Mouse (Mus musculus) olfactory bulb, adult 2 months (tissue): ENCODE data around the gene Tmx4.

ENCODE experiments used
- CTCF ChIP-seq: fragments of 200-500 bp; IDR thresholded peaks from 2 replicates; pipeline ENCODE4 v1.5.1; 2012; ENCODE audit warnings: low read depth, mild to moderate bottlenecking, low read length, moderate library complexity; ENCODE audit not compliant: insufficient read depth
- POLR2A ChIP-seq: fragments of 200-500 bp; IDR thresholded peaks from 2 replicates; pipeline ENCODE4 v1.6.1; 2012; ENCODE audit warnings: mild to moderate bottlenecking, low read depth, low read length, moderate library complexity; ENCODE audit not compliant: insufficient read depth

- TF ChIP-seq CTCF = no peak
- no peak for TF ChIP-seq POLR2A
Measured at GRCm38 (mm10) chr2:134645752-134646151, 1.8 kb upstream of the Tmx4 start.
